Mouse (Mus musculus) spleen, adult 2 months (tissue): Measurements from ENCODE around the gene Tmem274.

Experiments used
- CTCF ChIP-seq: fragments of 200-500 bp; IDR thresholded peaks from 2 replicates; pipeline ENCODE4 v1.5.1; 2011; ENCODE audit warnings: mild to moderate bottlenecking, inconsistent platforms; ENCODE audit not compliant: insufficient read depth, insufficient read length, insufficient replicate concordance; ENCODE audit errors: extremely low read depth
- POLR2A ChIP-seq: fragments of 200-500 bp; IDR thresholded peaks from 2 replicates; pipeline ENCODE4 v1.6.1; 2011; ENCODE audit warnings: low read depth, low read length, inconsistent platforms

- TF ChIP-seq CTCF (no peak), POLR2A (no peak)
Observed at GRCm38 (mm10) chr4:149446309-149446708, 30.9 kb upstream of the Tmem274 start.
